22 mouse cellular contexts compared by ENCODE assay signal in genomic region chr5:107106139-107106538, GRCm38 (mm10).
DNase-seq lines count a peak whose midpoint lies in the region; ATAC-seq lines count a peak whose summit lies in the region.
"Had no signal": no experiment of that assay in that cellular context is flagged by ENCODE, and none has a peak within 500 bp of the region (broad histone marks: within the 10 kb centered on the region; RNA-seq: fewer than 3 reads in every experiment).

No protein-coding gene starts in this region.

- DNase-seq in adrenal gland, postnatal 14 days = peak; percentile 11
- no peak for DNase-seq in adrenal gland, postnatal 4 days (ENCODE audit: low spot score in 2 of 2)
- no peak for DNase-seq in spleen, postnatal 10 days (ENCODE audit: low spot score in 2 of 2)
- no peak for DNase-seq in left cerebral cortex, adult 18-20 months (ENCODE audit: low spot score in 2 of 2)
- DNase-seq: adrenal gland, adult 2 months; adrenal gland, postnatal 10 days; adrenal gland, postnatal 36 days; B cell, adult 2 months; cerebellum, adult 11 months; cerebellum, adult 18-20 months; cerebellum, adult 8-10 months; cerebellum, adult 9-11 months; cerebellum, postnatal 14 days; cerebellum, postnatal 36 days; embryo, embryonic 11 days had no signal

- peak; percentile 49 for ATAC-seq in megakaryocyte, adult 5-6 weeks (ENCODE audit: poor library complexity, severe bottlenecking)
- peak; percentile 70; the same call in 1 of the 2 replicates for ATAC-seq in monocyte, adult 5-6 weeks (replicated peaks; ENCODE audit: insufficient number of reproducible peaks, low FRiP score, low TSS enrichment, poor library complexity, severe bottlenecking)
- ATAC-seq: activated CD4-positive, CD25-positive, alpha-beta regulatory T cell, adult 4 months; CD4-positive, CD25-positive, alpha-beta regulatory T cell, adult 4 months; forebrain, embryonic 14.5 days; forebrain, embryonic 16.5 days; Patski had no signal
